Mouse (Mus musculus): ENCODE data around the gene 2210408I21Rik. TPM values are rescaled to one million over a fixed set of nuclear protein-coding genes. Genes with fewer than 3 reads are reported as not detected.

The 2210408I21Rik gene
- polyA plus RNA-seq, 1 experiment from 2014 or later = 12.0 TPM

DNA sequence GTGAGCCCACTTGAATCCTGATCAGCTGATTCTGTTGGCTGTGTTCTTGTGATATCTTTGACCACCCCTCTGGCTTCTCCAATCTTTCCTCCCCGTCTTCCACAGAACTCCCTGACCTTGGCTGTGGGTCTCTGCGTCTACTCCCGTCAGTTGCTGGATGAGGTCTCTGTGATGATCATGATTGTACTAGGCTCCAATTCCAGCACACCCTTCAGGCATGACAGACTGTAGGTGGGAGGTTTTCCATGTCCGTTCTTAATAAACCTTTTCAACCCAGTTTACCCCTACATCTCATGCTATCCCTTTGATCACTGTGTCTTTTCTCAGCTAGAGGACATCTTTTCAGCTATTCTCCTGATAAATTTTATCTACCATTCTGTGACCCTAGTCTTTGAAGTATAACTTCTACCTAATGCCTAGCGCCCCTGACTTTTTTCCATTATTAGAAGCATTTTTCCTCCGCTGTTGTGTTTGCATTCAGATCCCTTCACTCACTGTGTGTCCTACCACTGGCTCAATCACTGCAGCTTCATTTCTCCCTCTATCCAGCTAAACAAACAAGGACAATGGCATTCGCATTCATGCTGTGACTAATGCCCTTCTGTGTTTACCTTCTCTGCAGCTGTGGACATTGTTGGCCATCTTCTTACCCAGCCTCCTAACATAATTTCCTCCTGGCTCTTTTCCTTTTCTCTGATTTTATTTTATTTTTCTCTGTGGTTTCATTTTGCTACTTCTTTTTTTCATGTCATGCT, 143.5 kb downstream of the 2210408I21Rik start:
- Histone ChIP-seq H3K36me3 (no peaks in the 10 kb centered on the region), H3K9me3 (no peaks in the 10 kb centered on the region), H3K27ac (no peak overlapping the region), H3K9ac (replicated peaks) (no peak overlapping the region), H3K4me1 (replicated peaks) (no peaks in the 10 kb centered on the region), H3K27me3 (no peaks in the 10 kb centered on the region), H3K4me2 (no peak overlapping the region), H3K4me3 (replicated peaks) (no peak overlapping the region)
- no peak for ATAC-seq (ENCODE audit: insufficient number of reproducible peaks, insufficient read depth, low FRiP score, low TSS enrichment, low read depth)
- 91% methylated on average over 7 of the region's 7 CpGs for WGBS

DNA sequence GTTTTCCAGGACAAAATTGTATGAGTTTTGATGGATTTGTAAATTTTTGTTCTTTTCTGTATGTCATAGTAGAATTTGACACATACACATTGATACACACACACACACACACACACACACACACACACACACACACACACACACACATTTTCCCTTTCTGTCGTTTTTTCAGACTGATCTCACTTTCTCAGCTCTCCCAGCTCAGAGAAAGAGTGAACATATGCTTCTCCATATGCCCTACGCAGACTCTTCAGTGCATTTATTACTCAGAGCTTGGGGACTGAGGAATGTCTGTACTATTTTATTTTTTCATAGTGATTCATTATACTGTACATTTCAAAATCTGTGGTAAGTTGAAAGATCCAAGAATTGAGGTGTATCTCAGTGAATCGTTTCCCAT, 160.2 kb downstream of the 2210408I21Rik start:
- Histone ChIP-seq H3K4me2 (no peak overlapping the region), H3K27me3 (no peaks in the 10 kb centered on the region), H3K4me1 (replicated peaks) (no peaks in the 10 kb centered on the region), H3K36me3 (no peaks in the 10 kb centered on the region), H3K27ac (no peak overlapping the region), H3K9ac (replicated peaks) (no peak overlapping the region), H3K9me3 (no peaks in the 10 kb centered on the region), H3K4me3 (replicated peaks) (no peak overlapping the region)
- WGBS = 76% methylated on average over 3 of the region's 3 CpGs
- no peak for ATAC-seq (ENCODE audit: insufficient number of reproducible peaks, insufficient read depth, low FRiP score, low TSS enrichment, low read depth)

DNA sequence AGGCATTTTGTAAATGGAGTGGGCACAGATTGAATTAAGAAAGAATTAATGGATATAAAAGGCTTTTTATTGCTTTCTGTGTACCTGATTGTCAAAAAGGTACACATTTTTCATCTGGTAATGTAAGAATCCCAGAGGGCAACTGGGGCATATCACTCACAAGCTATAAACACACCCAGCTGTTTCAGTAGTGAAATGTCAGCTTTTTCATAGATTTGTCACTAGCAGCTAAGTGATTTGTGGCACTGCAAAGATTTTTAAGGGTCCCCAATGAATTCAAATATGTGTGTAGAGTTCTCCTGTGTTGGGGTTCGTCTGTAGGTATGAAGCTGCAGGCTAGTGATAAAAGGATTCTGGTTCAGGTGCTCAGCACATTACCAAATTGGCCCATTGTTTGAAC, 188.8 kb downstream of the 2210408I21Rik start:
- ATAC-seq (ENCODE audit: insufficient number of reproducible peaks, insufficient read depth, low FRiP score, low TSS enrichment, low read depth) = no peak
- Histone ChIP-seq H3K27me3 (no peaks in the 10 kb centered on the region), H3K9me3 (no peaks in the 10 kb centered on the region), H3K4me2 (no peak overlapping the region), H3K9ac (replicated peaks) (no peak overlapping the region), H3K36me3 (no peaks in the 10 kb centered on the region), H3K4me1 (replicated peaks) (peaks cover 32% of the 10 kb centered on the region), H3K4me3 (replicated peaks) (no peak overlapping the region), H3K27ac (no peak overlapping the region)
- 18% methylated on average over 1 of the region's 1 CpGs for WGBS

DNA sequence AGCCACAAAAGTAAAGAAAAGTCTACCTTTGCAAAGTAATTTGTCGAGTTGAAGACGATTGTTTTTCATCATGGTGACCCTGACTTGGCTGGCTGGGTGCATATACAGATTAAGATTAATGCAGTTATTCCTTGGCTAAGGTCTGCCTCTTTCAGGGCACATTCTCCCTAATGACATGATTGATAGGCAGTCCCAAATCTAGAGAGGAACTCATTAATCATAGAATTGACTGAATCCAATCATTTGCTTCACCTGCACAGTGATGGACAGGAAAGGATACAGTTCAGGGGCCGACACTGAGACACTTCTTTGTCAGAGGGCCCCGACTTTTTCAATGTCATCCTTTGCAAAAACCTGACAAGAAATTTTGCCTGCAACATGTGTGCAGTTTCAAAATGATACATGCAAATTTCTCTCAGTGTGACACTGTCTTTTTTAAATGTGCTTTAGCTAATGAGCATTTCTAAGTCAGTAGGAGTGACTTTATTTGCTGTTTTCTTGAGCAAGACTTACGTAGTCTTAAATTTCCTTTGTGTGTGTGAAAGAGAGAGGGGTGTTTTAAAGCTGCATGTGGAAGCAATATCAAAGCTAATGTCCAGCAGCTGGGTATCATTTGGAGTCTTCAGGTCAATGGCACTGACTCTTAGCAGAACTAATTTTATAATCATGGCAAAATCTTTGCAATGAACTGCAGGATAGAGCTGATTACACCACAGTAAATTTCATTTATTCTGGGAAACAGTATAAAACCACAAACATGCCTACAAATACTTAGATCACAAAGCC, 191.0 kb downstream of the 2210408I21Rik start:
- no peaks in the 10 kb centered on the region for H3K36me3 ChIP-seq
- ATAC-seq (ENCODE audit: insufficient number of reproducible peaks, insufficient read depth, low FRiP score, low TSS enrichment, low read depth) = no peak
- no peak overlapping the region for H3K27ac ChIP-seq
- no peak overlapping the region for H3K4me2 ChIP-seq
- H3K4me1 ChIP-seq (replicated peaks) = peaks cover 32% of the 10 kb centered on the region
- no peak overlapping the region for H3K4me3 ChIP-seq (replicated peaks)
- H3K27me3 ChIP-seq = no peaks in the 10 kb centered on the region
- no peak overlapping the region for H3K9ac ChIP-seq (replicated peaks)
- no peaks in the 10 kb centered on the region for H3K9me3 ChIP-seq
- 35% methylated on average over 5 of the region's 5 CpGs for WGBS

DNA sequence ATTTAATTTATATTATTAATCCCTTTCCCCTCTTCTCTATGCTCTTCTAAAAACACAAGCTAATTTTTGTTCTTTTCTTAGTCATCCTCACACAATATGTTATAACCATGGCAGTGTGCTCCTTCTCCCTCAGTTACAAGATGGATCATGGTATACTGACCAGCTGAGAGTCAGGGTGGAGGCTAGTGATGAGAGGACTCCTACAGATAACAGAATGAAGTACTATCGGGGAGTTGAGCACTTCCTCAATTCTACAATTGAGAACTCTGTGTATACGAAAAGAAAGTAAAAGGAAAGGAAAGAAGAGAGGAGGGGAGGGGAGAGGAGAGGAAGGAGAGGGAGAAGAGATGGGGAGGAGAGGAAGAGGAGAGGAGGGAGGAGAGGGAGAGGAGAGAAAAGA, 206.8 kb downstream of the 2210408I21Rik start:
- H3K4me1 ChIP-seq (replicated peaks) = peaks cover 4% of the 10 kb centered on the region; the same call in 1 of the 2 replicates
- ATAC-seq (ENCODE audit: insufficient number of reproducible peaks, insufficient read depth, low FRiP score, low TSS enrichment, low read depth) = no peak
- WGBS = 83% methylated on average over 2 of the region's 2 CpGs

DNA sequence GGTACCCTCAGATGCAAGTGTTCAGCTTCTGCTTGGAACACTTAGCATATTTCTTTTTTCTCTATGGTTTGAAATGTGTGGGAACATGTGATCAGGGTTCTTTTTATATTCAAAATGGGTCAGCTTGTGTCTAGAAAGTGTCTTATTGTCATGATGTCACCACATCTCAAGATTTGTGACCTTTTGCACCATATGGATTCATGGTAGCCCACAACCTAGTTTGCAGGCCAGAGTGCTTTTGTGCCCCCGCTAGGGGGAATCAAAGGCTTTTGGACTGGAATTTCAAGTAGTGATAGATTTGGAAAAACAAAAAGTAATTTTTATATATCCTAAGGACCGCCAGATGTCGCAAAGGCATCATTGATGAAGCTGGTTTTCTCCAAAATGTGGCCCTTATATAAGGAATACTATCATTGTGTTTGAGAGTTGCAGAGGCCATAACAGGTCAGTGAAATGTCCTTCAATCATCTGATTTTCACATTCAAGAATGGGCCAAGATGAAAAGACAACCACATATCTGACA, 250.2 kb downstream of the 2210408I21Rik start:
- Histone ChIP-seq H3K27ac (no peak overlapping the region), H3K4me3 (replicated peaks) (no peak overlapping the region), H3K4me2 (no peak overlapping the region), H3K27me3 (no peaks in the 10 kb centered on the region), H3K9ac (replicated peaks) (no peak overlapping the region), H3K4me1 (replicated peaks) (no peaks in the 10 kb centered on the region), H3K36me3 (no peaks in the 10 kb centered on the region), H3K9me3 (no peaks in the 10 kb centered on the region)
- 95% methylated on average over 3 of the region's 3 CpGs for WGBS
- ATAC-seq (ENCODE audit: insufficient number of reproducible peaks, insufficient read depth, low FRiP score, low TSS enrichment, low read depth) = no peak

More for the DNA sequence above, 206.8 kb downstream of the 2210408I21Rik start:
- Histone ChIP-seq H3K9ac (replicated peaks) (no peak overlapping the region), H3K27me3 (no peaks in the 10 kb centered on the region), H3K4me2 (no peak overlapping the region), H3K36me3 (no peaks in the 10 kb centered on the region), H3K9me3 (no peaks in the 10 kb centered on the region), H3K27ac (no peak overlapping the region), H3K4me3 (replicated peaks) (no peak overlapping the region)

DNA sequence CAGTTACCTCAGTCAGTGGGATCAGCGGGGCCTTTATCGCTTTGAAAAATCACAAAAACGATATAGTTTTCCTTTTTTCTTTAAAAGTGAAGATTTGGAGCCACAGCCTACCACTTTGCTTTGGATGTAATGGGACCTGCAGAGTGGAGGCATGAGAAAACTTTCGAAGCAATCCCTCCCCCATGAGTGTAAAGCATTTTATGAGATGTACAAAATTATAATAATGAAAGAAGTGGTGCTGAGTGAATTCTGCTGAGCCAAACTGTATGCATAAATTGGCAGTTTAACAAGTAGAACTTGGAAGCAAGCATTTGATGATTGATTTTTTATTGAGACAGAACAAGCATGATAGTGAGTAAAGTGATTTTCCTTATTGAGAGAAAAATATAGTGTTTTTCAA, 250.7 kb downstream of the 2210408I21Rik start:
- WGBS = 86% methylated on average over 4 of the region's 4 CpGs
- H3K27ac ChIP-seq = no peak overlapping the region

DNA sequence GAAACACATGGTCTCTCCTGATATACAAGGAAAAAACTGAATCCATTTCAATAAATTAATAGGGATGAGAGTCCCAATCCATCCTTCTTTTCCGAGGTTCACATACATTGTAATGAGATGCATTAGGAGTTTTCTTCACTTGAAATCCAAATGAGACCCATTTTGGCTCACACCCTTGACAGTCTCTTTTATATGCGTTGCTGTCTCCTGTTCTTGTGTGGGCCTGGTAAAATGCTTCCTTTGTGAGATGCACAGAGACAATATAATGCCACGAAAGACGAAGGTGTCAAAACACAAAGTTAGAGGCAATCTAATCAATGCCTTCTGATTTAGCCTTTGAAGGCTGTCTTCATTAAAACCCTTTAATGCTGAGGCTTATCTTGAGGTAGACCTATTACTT, 252.8 kb downstream of the 2210408I21Rik start:
- no peaks in the 10 kb centered on the region for H3K4me1 ChIP-seq (replicated peaks)
- WGBS = 76% methylated on average over 4 of the region's 4 CpGs
- H3K4me3 ChIP-seq (replicated peaks) = no peak overlapping the region
- no peak overlapping the region for H3K27ac ChIP-seq
- no peak overlapping the region for H3K9ac ChIP-seq (replicated peaks)
- H3K36me3 ChIP-seq = no peaks in the 10 kb centered on the region
- H3K4me2 ChIP-seq = no peak overlapping the region
- no peak for ATAC-seq (ENCODE audit: insufficient number of reproducible peaks, insufficient read depth, low FRiP score, low TSS enrichment, low read depth)
- H3K27me3 ChIP-seq = no peaks in the 10 kb centered on the region
- no peaks in the 10 kb centered on the region for H3K9me3 ChIP-seq

More for the DNA sequence above, 250.7 kb downstream of the 2210408I21Rik start:
- Histone ChIP-seq H3K4me3 (replicated peaks) (no peak overlapping the region), H3K9me3 (no peaks in the 10 kb centered on the region), H3K36me3 (no peaks in the 10 kb centered on the region), H3K9ac (replicated peaks) (no peak overlapping the region), H3K4me1 (replicated peaks) (no peaks in the 10 kb centered on the region), H3K27me3 (no peaks in the 10 kb centered on the region), H3K4me2 (no peak overlapping the region)
- ATAC-seq (ENCODE audit: insufficient number of reproducible peaks, insufficient read depth, low FRiP score, low TSS enrichment, low read depth) = no peak

DNA sequence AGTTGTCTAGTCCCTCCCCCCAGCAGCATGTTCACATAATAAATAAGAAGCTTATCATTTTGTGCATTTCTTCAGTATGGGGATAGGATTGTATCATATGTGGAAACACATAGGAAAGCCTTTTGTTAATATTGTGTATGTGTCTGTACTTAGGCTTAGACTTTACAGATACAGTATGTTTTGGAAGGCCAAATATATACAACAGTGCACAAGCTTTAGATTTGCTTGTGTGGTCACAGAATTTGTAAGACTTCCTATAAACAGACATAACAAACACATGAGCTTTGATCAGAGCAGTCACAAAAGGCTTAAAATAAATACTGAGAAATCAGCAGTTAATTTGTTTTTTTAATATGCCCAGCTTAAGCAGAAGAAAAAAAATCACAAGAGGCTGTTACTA, 253.9 kb downstream of the 2210408I21Rik start:
- Histone ChIP-seq H3K4me1 (replicated peaks) (no peaks in the 10 kb centered on the region), H3K9ac (replicated peaks) (no peak overlapping the region), H3K27me3 (no peaks in the 10 kb centered on the region), H3K4me3 (replicated peaks) (no peak overlapping the region), H3K4me2 (no peak overlapping the region), H3K27ac (no peak overlapping the region), H3K9me3 (no peaks in the 10 kb centered on the region), H3K36me3 (no peaks in the 10 kb centered on the region)
- no peak for ATAC-seq (ENCODE audit: insufficient number of reproducible peaks, insufficient read depth, low FRiP score, low TSS enrichment, low read depth)

DNA sequence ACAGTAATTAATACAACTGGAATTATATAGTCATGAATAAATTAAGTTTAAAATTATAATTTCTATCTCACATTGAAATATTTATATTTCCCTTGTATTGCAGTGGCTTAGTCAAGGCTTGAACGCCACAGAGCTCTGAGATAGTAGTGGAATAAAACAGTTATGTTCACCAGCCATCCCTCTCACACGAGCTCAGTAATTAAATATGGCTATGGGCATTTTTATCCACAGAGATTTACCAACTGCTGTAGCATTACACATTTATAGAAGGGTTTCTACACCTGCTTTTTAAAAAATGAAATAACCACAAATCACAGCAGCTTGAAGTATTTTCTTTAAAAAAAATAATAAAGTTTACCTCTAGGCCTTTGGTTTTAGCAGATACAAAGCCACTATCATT, 261.0 kb downstream of the 2210408I21Rik start:
- no peak overlapping the region for H3K9ac ChIP-seq (replicated peaks)
- ATAC-seq (ENCODE audit: insufficient number of reproducible peaks, insufficient read depth, low FRiP score, low TSS enrichment, low read depth) = no peak
- no peak overlapping the region for H3K4me2 ChIP-seq
- no peaks in the 10 kb centered on the region for H3K4me1 ChIP-seq (replicated peaks)
- no peak overlapping the region for H3K27ac ChIP-seq
- WGBS = 77% methylated on average over 2 of the region's 2 CpGs
- H3K36me3 ChIP-seq = no peaks in the 10 kb centered on the region
- no peaks in the 10 kb centered on the region for H3K27me3 ChIP-seq
- H3K9me3 ChIP-seq = no peaks in the 10 kb centered on the region
- H3K4me3 ChIP-seq (replicated peaks) = no peak overlapping the region

DNA sequence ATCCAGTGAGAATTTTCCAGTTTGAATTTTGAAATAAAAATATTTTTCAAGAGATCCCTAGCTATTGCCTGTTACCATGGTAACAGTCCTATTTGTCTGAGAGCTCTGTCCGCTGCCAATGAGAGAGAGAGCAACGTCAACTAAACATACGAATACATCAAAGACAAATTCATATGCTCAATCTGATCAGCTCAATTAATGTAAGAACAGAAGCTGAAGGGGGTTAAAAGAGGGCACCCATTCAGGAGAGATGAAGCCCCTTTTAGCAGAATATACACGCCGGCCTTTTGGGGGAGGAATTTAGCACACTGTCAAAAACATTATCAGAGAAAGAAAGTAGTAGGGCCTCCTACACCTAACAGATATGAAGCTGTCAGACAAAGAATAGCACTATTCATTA, 261.6 kb downstream of the 2210408I21Rik start:
- no peak for ATAC-seq (ENCODE audit: insufficient number of reproducible peaks, insufficient read depth, low FRiP score, low TSS enrichment, low read depth)
- 84% methylated on average over 5 of the region's 5 CpGs for WGBS

More for the DNA sequence above, 261.6 kb downstream of the 2210408I21Rik start:
- no peak overlapping the region for H3K4me3 ChIP-seq (replicated peaks)
- no peak overlapping the region for H3K4me2 ChIP-seq
- H3K36me3 ChIP-seq = no peaks in the 10 kb centered on the region
- no peaks in the 10 kb centered on the region for H3K27me3 ChIP-seq
- no peaks in the 10 kb centered on the region for H3K4me1 ChIP-seq (replicated peaks)
- no peaks in the 10 kb centered on the region for H3K9me3 ChIP-seq
- H3K9ac ChIP-seq (replicated peaks) = no peak overlapping the region
- no peak overlapping the region for H3K27ac ChIP-seq

All from limb, embryonic 12.5 days (tissue).